Mouse (Mus musculus) limb, embryonic 12.5 days (tissue): ENCODE measurements at regions not wholly inside any gene's neighbourhood (a gene's known extent, or its start where the extent isn't known, plus 50 kb on each side); places are given as distances from the start of the nearest gene placed in this dataset.
A peak's percentile ranks its signal among the peaks of the same experiment; 100 is the strongest.

ENCODE experiments used
- ATAC-seq: fragments of 200-750 bp; cut with Nextera tagmentation; 2 replicates; pipeline ENCODE4 v1.8.0; 2017; ENCODE audit warnings: low read depth, moderate TSS enrichment; ENCODE audit not compliant: insufficient number of reproducible peaks, insufficient read depth, low FRiP score, low TSS enrichment
- H3K27ac ChIP-seq: fragments of 300-500 bp; sonication (generic); 2 replicates; pipeline ENCODE4 v1.5.1; 2016; ENCODE audit warnings: mild to moderate bottlenecking, moderate library complexity
- H3K27me3 ChIP-seq: fragments of 300-500 bp; sonication (generic); 2 replicates; pipeline ENCODE4 v1.6.1; 2016; ENCODE audit warnings: mild to moderate bottlenecking, moderate library complexity
- H3K36me3 ChIP-seq: fragments of 300-500 bp; sonication (generic); 2 replicates; pipeline ENCODE4 v1.6.1; 2016; ENCODE audit warnings: mild to moderate bottlenecking, moderate library complexity
- H3K4me1 ChIP-seq: fragments of 300-500 bp; sonication (generic); replicated peaks from 2 replicates; pipeline ENCODE4 v1.6.1; 2016
- H3K4me2 ChIP-seq: fragments of 300-500 bp; sonication (generic); 2 replicates; pipeline ENCODE4 v1.6.1; 2016; ENCODE audit warnings: mild to moderate bottlenecking, moderate library complexity
- H3K4me3 ChIP-seq: fragments of 300-500 bp; sonication (generic); replicated peaks from 2 replicates; pipeline ENCODE4 v1.5.1; 2016; ENCODE audit warnings: mild to moderate bottlenecking
- H3K9ac ChIP-seq: fragments of 300-500 bp; sonication (generic); replicated peaks from 2 replicates; pipeline ENCODE4 v1.6.1; 2016; ENCODE audit warnings: mild to moderate bottlenecking, moderate library complexity
- H3K9me3 ChIP-seq: fragments of 300-500 bp; sonication (generic); 2 replicates; pipeline ENCODE4 v1.6.1; 2016; ENCODE audit warnings: mild to moderate bottlenecking, moderate library complexity
- WGBS: fragments of 180-500 bp; shearing (Covaris S2); methylation state at CpG from one replicate; pipeline ENCODE4 v1.1.7; 2016; 5-methylcytosine and 5-hydroxymethylcytosine counted together

- WGBS, result 93% methylated on average over 13 of the region's 13 CpGs
- Histone ChIP-seq H3K9me3 (no peaks in the 10 kb centered on the region), H3K4me3 (no peak overlapping the region), H3K4me1 (no peaks in the 10 kb centered on the region), H3K36me3 (no peaks in the 10 kb centered on the region), H3K27me3 (0 out of 2 replicates have a peak, but pooled peaks cover 7% of the 10 kb centered on the region), H3K27ac (no peak overlapping the region), H3K4me2 (no peak overlapping the region), H3K9ac (no peak overlapping the region)
- no peak for ATAC-seq
Observed at GRCm38 (mm10) chr13:107493765-107494164, 471.8 kb upstream of the Kif2a start.

GRCm38 (mm10) chr13:107492448-107492847 is 470.5 kb upstream of the Kif2a start:
- ATAC-seq, result no peak
- Histone ChIP-seq H3K4me3 (no peak overlapping the region), H3K27ac (no peak overlapping the region), H3K36me3 (no peaks in the 10 kb centered on the region), H3K4me1 (no peaks in the 10 kb centered on the region), H3K27me3 (0 out of 2 replicates have a peak, but pooled peaks cover 7% of the 10 kb centered on the region), H3K4me2 (no peak overlapping the region), H3K9ac (no peak overlapping the region), H3K9me3 (no peaks in the 10 kb centered on the region)
- WGBS, result 85% methylated on average over 4 of the region's 4 CpGs

DNA sequence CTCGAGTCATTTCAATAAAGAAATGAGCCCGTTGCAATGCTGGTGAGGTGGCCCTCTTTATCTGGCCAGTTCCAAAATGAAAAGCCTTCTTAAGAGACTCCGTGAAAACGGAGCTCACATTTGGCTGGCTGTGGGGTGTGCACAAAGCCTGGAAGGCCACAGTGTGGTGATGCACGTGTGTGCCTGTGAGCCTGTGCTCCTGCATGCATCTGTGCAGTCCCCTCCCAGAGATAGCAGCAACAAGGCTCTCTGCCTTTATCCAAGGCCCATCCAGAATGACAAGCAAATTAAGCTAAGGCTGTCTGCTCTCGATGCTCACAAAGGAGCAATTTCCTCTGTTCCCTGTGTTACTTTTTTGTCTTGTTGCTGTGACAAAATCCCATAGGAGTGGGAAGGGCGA is 469.5 kb upstream of the Kif2a start:
- H3K9me3 ChIP-seq, result no peaks in the 10 kb centered on the region
- 0 out of 2 replicates have a peak, but pooled peaks cover 7% of the 10 kb centered on the region for H3K27me3 ChIP-seq
- H3K36me3 ChIP-seq, result no peaks in the 10 kb centered on the region
- no peak for ATAC-seq
- WGBS, result 73% methylated on average over 7 of the region's 7 CpGs
- no peak overlapping the region for H3K9ac ChIP-seq
- no peaks in the 10 kb centered on the region for H3K4me1 ChIP-seq
- H3K4me3 ChIP-seq, result no peak overlapping the region
- H3K27ac ChIP-seq, result no peak overlapping the region
- no peak overlapping the region for H3K4me2 ChIP-seq

- H3K9me3 ChIP-seq, result no peaks in the 10 kb centered on the region
- no peak overlapping the region for H3K4me2 ChIP-seq
- H3K27me3 ChIP-seq, result no peaks in the 10 kb centered on the region
- WGBS, result 26% methylated on average over 4 of the region's 4 CpGs
- H3K9ac ChIP-seq, result no peak overlapping the region
- peaks cover 21% of the 10 kb centered on the region for H3K4me1 ChIP-seq
- ATAC-seq, result peak; percentile 48; the same call in 1 of the 2 replicates
- H3K27ac ChIP-seq, result peak overlapping the region; percentile 5; the same call in 1 of the 2 replicates
- no peak overlapping the region for H3K4me3 ChIP-seq
- no peaks in the 10 kb centered on the region for H3K36me3 ChIP-seq
Observed at GRCm38 (mm10) chr13:107485400-107486017, 463.6 kb upstream of the Kif2a start.

DNA sequence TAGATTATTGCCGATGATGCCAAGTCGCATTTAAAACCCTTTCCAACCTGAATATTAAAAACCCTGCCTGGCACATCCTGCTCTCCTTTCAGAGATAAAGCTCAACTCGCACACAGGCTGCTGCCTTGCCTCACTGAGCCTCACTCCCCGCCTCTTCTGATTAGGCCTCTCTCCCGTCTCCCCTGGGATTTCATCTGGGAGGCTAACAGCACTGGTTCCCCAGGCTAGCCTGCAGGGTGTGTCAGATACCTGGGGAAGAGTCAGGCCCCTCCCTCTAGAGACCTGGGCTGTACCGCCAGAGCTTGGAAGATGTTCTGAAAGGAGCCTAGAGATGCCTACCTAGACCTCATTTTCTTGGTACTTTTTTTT is 462.7 kb upstream of the Kif2a start:
- Histone ChIP-seq H3K4me2 (no peak overlapping the region), H3K9me3 (no peaks in the 10 kb centered on the region), H3K4me1 (peaks cover 21% of the 10 kb centered on the region), H3K4me3 (no peak overlapping the region), H3K27me3 (no peaks in the 10 kb centered on the region), H3K9ac (no peak overlapping the region), H3K36me3 (no peaks in the 10 kb centered on the region), H3K27ac (no peak overlapping the region)
- ATAC-seq, result no peak
- WGBS, result 33% methylated on average over 6 of the region's 6 CpGs

DNA sequence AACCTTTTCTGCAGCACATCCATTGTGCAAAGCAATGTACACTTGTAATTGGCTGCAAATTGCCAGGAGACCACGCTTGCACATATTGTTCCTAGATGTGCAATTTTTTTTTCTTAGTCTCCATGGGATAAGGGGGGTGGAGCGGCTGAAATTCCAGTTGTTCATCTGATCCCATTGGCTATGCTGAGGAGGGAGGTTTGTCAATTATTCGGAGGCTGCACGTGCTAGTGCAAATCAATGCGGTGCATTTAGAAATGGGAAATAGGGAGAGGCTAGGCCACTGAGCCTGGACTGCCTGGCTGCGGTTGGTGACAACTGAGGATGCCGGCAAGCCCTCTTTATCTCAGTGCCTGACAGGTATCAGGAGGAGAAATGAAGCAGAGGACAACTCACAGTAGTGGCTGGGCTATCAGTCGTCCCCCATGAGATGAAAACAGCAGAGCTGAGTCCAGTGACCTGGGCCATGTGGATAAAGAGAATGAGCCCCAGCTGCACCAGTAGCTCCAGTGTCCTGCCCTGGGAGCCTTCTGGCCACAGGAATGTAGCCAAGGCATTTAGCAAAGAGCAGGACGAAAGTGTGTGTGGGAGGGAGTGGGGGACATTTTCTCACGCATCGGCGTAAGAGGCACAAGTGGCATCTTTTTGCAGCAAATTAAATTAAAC is 462.2 kb upstream of the Kif2a start:
- H3K9me3 ChIP-seq, result no peaks in the 10 kb centered on the region
- no peaks in the 10 kb centered on the region for H3K36me3 ChIP-seq
- H3K27me3 ChIP-seq, result no peaks in the 10 kb centered on the region
- no peak overlapping the region for H3K4me2 ChIP-seq
- H3K27ac ChIP-seq, result no peak overlapping the region
- no peak overlapping the region for H3K9ac ChIP-seq
- H3K4me3 ChIP-seq, result no peak overlapping the region
- H3K4me1 ChIP-seq, result peaks cover 21% of the 10 kb centered on the region
- 53% methylated on average over 12 of the region's 12 CpGs for WGBS
- no peak for ATAC-seq

DNA sequence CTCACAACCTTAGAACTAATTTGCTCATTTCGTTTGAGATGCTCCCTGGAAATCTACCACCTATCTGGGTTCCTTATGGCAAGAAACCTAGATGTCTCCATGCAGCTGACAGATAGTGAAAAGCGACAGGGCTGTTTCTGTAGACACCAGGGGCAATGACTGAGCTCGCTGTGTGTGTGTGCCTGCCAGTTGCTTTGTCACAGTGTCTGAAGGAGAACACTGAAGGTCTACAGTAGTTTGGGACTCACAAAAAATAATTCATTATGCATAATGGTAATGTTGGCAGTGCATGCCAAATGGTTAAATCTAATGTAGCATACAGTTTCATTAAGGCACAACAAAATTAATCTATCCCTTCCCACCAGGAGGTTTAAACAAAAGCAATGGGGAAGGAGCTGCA is 453.2 kb upstream of the Kif2a start:
- H3K27me3 ChIP-seq, result peaks cover 10% of the 10 kb centered on the region
- H3K9ac ChIP-seq, result no peak overlapping the region
- H3K27ac ChIP-seq, result no peak overlapping the region
- WGBS, result 71% methylated on average over 3 of the region's 3 CpGs
- no peaks in the 10 kb centered on the region for H3K9me3 ChIP-seq
- no peak overlapping the region for H3K4me3 ChIP-seq
- H3K4me2 ChIP-seq, result no peak overlapping the region
- H3K4me1 ChIP-seq, result peaks cover 4% of the 10 kb centered on the region; the same call in 1 of the 2 replicates
- no peak for ATAC-seq
- no peaks in the 10 kb centered on the region for H3K36me3 ChIP-seq

- Histone ChIP-seq H3K4me2 (peak overlapping the region; percentile 56), H3K9me3 (no peaks in the 10 kb centered on the region), H3K4me1 (peaks cover 16% of the 10 kb centered on the region), H3K4me3 (peak overlapping the region; percentile 15; the same call in 1 of the 2 replicates), H3K9ac (no peak overlapping the region; the same call in 1 of the 2 replicates), H3K27me3 (peaks cover 22% of the 10 kb centered on the region), H3K36me3 (no peaks in the 10 kb centered on the region), H3K27ac (no peak overlapping the region)
- peak; percentile 57; the same call in 1 of the 2 replicates for ATAC-seq
- 1% methylated on average over 13 of the region's 13 CpGs for WGBS
Observed at GRCm38 (mm10) chr13:107469491-107470276, 447.8 kb upstream of the Kif2a start.

GRCm38 (mm10) chr13:107462791-107463190 is 440.9 kb upstream of the Kif2a start:
- Histone ChIP-seq H3K27me3 (peaks cover 9% of the 10 kb centered on the region; the same call in 1 of the 2 replicates), H3K4me3 (no peak overlapping the region), H3K4me2 (no peak overlapping the region), H3K9ac (no peak overlapping the region), H3K9me3 (no peaks in the 10 kb centered on the region), H3K27ac (no peak overlapping the region), H3K4me1 (0 out of 2 replicates have a peak, but pooled peaks cover 5% of the 10 kb centered on the region), H3K36me3 (no peaks in the 10 kb centered on the region)
- WGBS, result 84% methylated on average over 7 of the region's 7 CpGs
- ATAC-seq, result no peak

DNA sequence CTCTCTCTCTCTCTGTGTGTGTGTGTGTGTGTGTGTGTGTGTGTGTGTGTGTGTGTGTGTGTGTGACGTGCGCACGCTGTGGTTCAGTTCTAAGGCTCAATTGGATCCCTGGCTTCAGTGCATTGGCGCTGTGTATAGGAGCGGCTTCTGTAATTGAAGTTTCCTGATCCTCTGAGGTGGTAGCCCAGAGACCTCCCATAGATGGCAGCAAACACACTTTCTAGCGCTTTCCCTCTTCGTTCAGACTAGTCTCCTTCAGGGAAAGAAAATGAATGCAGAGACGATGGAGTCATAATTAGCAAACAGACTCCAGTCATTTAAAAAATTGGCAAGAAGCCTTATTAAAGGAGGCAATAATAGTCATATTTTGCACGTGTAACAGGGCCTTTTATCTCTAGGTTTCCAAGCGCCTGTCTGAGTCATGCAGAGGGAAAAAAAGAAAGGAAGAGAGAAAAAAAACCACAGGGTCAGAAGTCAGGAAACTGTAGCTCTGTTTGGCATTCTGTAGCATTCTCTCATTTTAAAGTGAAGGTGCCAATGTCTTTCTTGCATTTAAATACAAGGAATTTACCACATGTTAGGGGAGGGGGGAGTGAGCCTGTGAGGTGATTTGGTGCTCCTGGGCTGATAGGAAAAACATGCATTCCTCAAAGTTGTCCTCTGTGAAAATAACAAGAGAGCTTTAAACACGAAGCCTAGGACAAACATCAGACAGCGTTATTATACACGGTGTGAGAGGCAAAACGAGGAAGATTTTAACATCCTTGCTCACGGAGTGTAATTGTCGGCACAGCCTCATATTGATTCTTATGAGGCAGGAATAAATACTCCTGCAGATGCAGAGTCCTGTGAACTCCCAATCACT is 439.4 kb upstream of the Kif2a start:
- Histone ChIP-seq H3K4me1 (0 out of 2 replicates have a peak, but pooled peaks cover 5% of the 10 kb centered on the region), H3K9me3 (no peaks in the 10 kb centered on the region), H3K4me2 (peak overlapping the region; percentile 43), H3K27me3 (peaks cover 9% of the 10 kb centered on the region; the same call in 1 of the 2 replicates), H3K4me3 (no peak overlapping the region), H3K9ac (no peak overlapping the region), H3K27ac (no peak overlapping the region), H3K36me3 (no peaks in the 10 kb centered on the region)
- WGBS, result 20% methylated on average over 16 of the region's 16 CpGs
- no peak for ATAC-seq
